Mouse (Mus musculus) erythroblast, adult 5-6 weeks (primary cell): ENCODE results near the gene Olfr1493-ps1. TPM values are rescaled to one million over a fixed set of nuclear protein-coding genes. Genes with fewer than 3 reads are reported as not detected.

Experiments used
- ATAC-seq: replicated peaks from 2 replicates; pipeline ENCODE4 v1.8.0; 2016; ENCODE audit warnings: moderate number of reproducible peaks, mild to moderate bottlenecking, moderate TSS enrichment, inconsistent platforms; ENCODE audit not compliant: poor library complexity, low FRiP score, severe bottlenecking
- total RNA-seq, 2 experiments: library from RNA; stranded (forward) in 1 of 2; stranded (reverse) in 1 of 2; fragments of 150-400 nt in 1 of 2; fragments of 200-764, 138-1000 nt in 1 of 2; gene quantifications; 2 replicates each; pipeline versions ENCODE4 v1.2.3 to v1.2.4; 2015 to 2017; ENCODE audit warnings: low replicate concordance in 2 of 2

The Olfr1493-ps1 gene
- total RNA-seq (2015; ENCODE audit: low replicate concordance) (not detected in 2 replicates), total RNA-seq (2017; ENCODE audit: low replicate concordance) (0.26 TPM in 1 of 2 replicates, not detected in the other)

- ATAC-seq = no peak
Observed at GRCm38 (mm10) chr19:13722978-13723377, at the start of gene Olfr1493-ps1. Olfr1493-ps1 (plus strand) TSS chr19:13723278.

GRCm38 (mm10) chr19:13696968-13697367 lies 26.1 kb upstream of the Olfr1493-ps1 start, which contains the start of gene Olfr1491:
Olfr1491 (plus strand) TSS chr19:13697268.
- ATAC-seq = no peak

GRCm38 (mm10) chr19:13739428-13739827 lies 16.4 kb downstream of the Olfr1493-ps1 start, which contains the start of gene Olfr1494:
Olfr1494 (plus strand) TSS chr19:13739728.
- no peak for ATAC-seq

- ATAC-seq = no peak
Observed at GRCm38 (mm10) chr19:13749366-13749765, 26.3 kb downstream of the Olfr1493-ps1 start.

GRCm38 (mm10) chr19:13764306-13764705 lies 41.2 kb downstream of the Olfr1493-ps1 start, which contains the start of gene Olfr1495:
Olfr1495 (plus strand) TSS chr19:13764606.
- no peak for ATAC-seq

- no peak for ATAC-seq
Observed at GRCm38 (mm10) chr19:13768565-13769276, 45.6 kb downstream of the Olfr1493-ps1 start.

- no peak for ATAC-seq
Observed at GRCm38 (mm10) chr19:13777578-13777977, 54.5 kb downstream of the Olfr1493-ps1 start, which contains the start of gene Olfr1496. Olfr1496 (plus strand) TSS chr19:13777878.

Other genes with a start within 250 kb of the Olfr1493-ps1 start
- gene Olfr1475, start 243.1 kb upstream of the Olfr1493-ps1 start, total RNA-seq (2015; ENCODE audit: low replicate concordance) = not detected in 2 replicates
- gene Olfr1475, start 243.1 kb upstream of the Olfr1493-ps1 start, total RNA-seq (2017; ENCODE audit: low replicate concordance) = not detected in 2 replicates
- gene Olfr1477, start 222.7 kb upstream of the Olfr1493-ps1 start, total RNA-seq (2015; ENCODE audit: low replicate concordance) = not detected in 2 replicates
- gene Olfr1477, start 222.7 kb upstream of the Olfr1493-ps1 start, total RNA-seq (2017; ENCODE audit: low replicate concordance) = not detected in 2 replicates
- not detected in 2 replicates for gene Olfr1480, start 195.4 kb upstream of the Olfr1493-ps1 start, total RNA-seq (2015; ENCODE audit: low replicate concordance)
- not detected in 2 replicates for gene Olfr1480, start 195.4 kb upstream of the Olfr1493-ps1 start, total RNA-seq (2017; ENCODE audit: low replicate concordance)
- not detected in 2 replicates for gene Olfr1484, start 139.8 kb upstream of the Olfr1493-ps1 start, total RNA-seq (2015; ENCODE audit: low replicate concordance)
- gene Olfr1484, start 139.8 kb upstream of the Olfr1493-ps1 start, total RNA-seq (2017; ENCODE audit: low replicate concordance) = not detected in 2 replicates
- not detected in 2 replicates for gene Olfr1487, start 105.9 kb upstream of the Olfr1493-ps1 start, total RNA-seq (2015; ENCODE audit: low replicate concordance)
- not detected in 2 replicates for gene Olfr1487, start 105.9 kb upstream of the Olfr1493-ps1 start, total RNA-seq (2017; ENCODE audit: low replicate concordance)
- not detected in 2 replicates for gene Olfr1489, start 91.7 kb upstream of the Olfr1493-ps1 start, total RNA-seq (2015; ENCODE audit: low replicate concordance)
- not detected in 2 replicates for gene Olfr1489, start 91.7 kb upstream of the Olfr1493-ps1 start, total RNA-seq (2017; ENCODE audit: low replicate concordance)
- not detected in 2 replicates for gene Olfr1490, start 72.2 kb upstream of the Olfr1493-ps1 start, total RNA-seq (2015; ENCODE audit: low replicate concordance)
- gene Olfr1490, start 72.2 kb upstream of the Olfr1493-ps1 start, total RNA-seq (2017; ENCODE audit: low replicate concordance) = not detected in 2 replicates
- gene Olfr1491, start 26.0 kb upstream of the Olfr1493-ps1 start, total RNA-seq (2015; ENCODE audit: low replicate concordance) = not detected in 2 replicates
- not detected in 2 replicates for gene Olfr1491, start 26.0 kb upstream of the Olfr1493-ps1 start, total RNA-seq (2017; ENCODE audit: low replicate concordance)
- not detected in 2 replicates for gene Olfr1494, start 16.4 kb downstream of the Olfr1493-ps1 start, total RNA-seq (2015; ENCODE audit: low replicate concordance)
- not detected in 2 replicates for gene Olfr1494, start 16.4 kb downstream of the Olfr1493-ps1 start, total RNA-seq (2017; ENCODE audit: low replicate concordance)
- not detected in 2 replicates for gene Olfr1495, start 41.3 kb downstream of the Olfr1493-ps1 start, total RNA-seq (2015; ENCODE audit: low replicate concordance)
- gene Olfr1495, start 41.3 kb downstream of the Olfr1493-ps1 start, total RNA-seq (2017; ENCODE audit: low replicate concordance) = not detected in 2 replicates
- not detected in 2 replicates for gene Olfr1496, start 54.6 kb downstream of the Olfr1493-ps1 start, total RNA-seq (2015; ENCODE audit: low replicate concordance)
- 2.0 TPM in 1 of 2 replicates, not detected in the other for gene Olfr1496, start 54.6 kb downstream of the Olfr1493-ps1 start, total RNA-seq (2017; ENCODE audit: low replicate concordance)
- gene Olfr1497, start 74.9 kb downstream of the Olfr1493-ps1 start, total RNA-seq (2015; ENCODE audit: low replicate concordance) = not detected in 2 replicates
- gene Olfr1497, start 74.9 kb downstream of the Olfr1493-ps1 start, total RNA-seq (2017; ENCODE audit: low replicate concordance) = not detected in 2 replicates
- not detected in 2 replicates for gene Olfr1499, start 96.2 kb downstream of the Olfr1493-ps1 start, total RNA-seq (2015; ENCODE audit: low replicate concordance)
- 0.51 TPM in 1 of 2 replicates, not detected in the other for gene Olfr1499, start 96.2 kb downstream of the Olfr1493-ps1 start, total RNA-seq (2017; ENCODE audit: low replicate concordance)
- not detected in 2 replicates for gene Olfr1500, start 107.2 kb downstream of the Olfr1493-ps1 start, total RNA-seq (2015; ENCODE audit: low replicate concordance)
- not detected in 2 replicates for gene Olfr1500, start 107.2 kb downstream of the Olfr1493-ps1 start, total RNA-seq (2017; ENCODE audit: low replicate concordance)
- gene Olfr1501, start 127.4 kb downstream of the Olfr1493-ps1 start, total RNA-seq (2015; ENCODE audit: low replicate concordance) = not detected in 2 replicates
- gene Olfr1501, start 127.4 kb downstream of the Olfr1493-ps1 start, total RNA-seq (2017; ENCODE audit: low replicate concordance) = not detected in 2 replicates
- gene Olfr1502, start 138.5 kb downstream of the Olfr1493-ps1 start, total RNA-seq (2015; ENCODE audit: low replicate concordance) = not detected in 2 replicates
- gene Olfr1502, start 138.5 kb downstream of the Olfr1493-ps1 start, total RNA-seq (2017; ENCODE audit: low replicate concordance) = not detected in 2 replicates
- not detected in 2 replicates for gene Olfr1504, start 174.7 kb downstream of the Olfr1493-ps1 start, total RNA-seq (2015; ENCODE audit: low replicate concordance)
- not detected in 2 replicates for gene Olfr1504, start 174.7 kb downstream of the Olfr1493-ps1 start, total RNA-seq (2017; ENCODE audit: low replicate concordance)
- gene Olfr1505, start 190.3 kb downstream of the Olfr1493-ps1 start, total RNA-seq (2015; ENCODE audit: low replicate concordance) = not detected in 2 replicates
- not detected in 2 replicates for gene Olfr1505, start 190.3 kb downstream of the Olfr1493-ps1 start, total RNA-seq (2017; ENCODE audit: low replicate concordance)